Mouse (Mus musculus): ENCODE measurements around the gene C330007P06Rik.
"Not testable (repeated sequence)": the region's sequence is repeated elsewhere in the genome, so short reads cannot be mapped to it uniquely, and the experiment has no call there.

The C330007P06Rik gene

DNA sequence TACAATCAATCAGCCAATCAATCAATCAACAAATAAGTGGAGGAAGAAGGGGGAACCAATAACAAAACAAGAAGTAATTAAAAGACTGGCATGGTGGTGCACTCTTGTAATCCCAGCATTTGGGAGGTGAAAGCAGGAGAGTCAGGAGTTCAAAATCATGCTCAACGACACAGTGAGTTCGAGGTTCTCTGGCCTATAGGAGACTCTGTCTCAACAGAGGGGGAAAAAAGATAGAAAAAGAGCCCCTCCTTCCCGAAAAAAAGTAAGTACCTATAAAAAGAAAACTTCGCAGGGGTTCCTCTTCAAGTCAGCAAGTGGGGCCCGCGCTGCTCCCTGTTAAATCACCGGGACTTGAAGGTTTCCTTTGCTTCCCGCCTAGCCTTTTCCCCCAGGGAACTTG is at the start of gene C330007P06Rik, which contains the start of gene Ube2a:
C330007P06Rik (minus strand) TSS at position 347 of the 400 bp plus-strand sequence.
Ube2a (plus strand) TSS at position 136 of the 400 bp plus-strand sequence.
- no peak for DNase-seq (ENCODE audit: low spot score in 2 of 2)

DNA sequence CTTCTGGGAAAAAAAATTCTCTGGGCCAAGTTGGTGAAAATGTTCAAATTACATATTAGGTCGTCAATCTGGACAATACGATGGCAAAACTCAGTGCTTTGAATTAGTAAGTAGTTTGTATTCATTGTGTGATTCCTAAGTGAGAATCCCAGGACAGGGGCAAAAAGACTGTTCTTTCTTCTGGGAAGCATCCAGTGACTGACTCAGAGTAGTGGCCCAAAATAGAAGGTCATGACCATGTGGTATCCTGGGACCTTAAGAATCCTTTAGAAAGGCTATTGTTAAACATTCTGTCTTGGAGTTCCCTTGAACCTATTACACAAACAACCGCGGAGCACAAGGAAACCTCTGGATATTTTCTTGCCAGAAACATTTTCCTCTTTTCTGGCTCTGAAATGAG is 47.4 kb upstream of the C330007P06Rik start:
- no peak for DNase-seq (ENCODE audit: low spot score in 2 of 2)

DNA sequence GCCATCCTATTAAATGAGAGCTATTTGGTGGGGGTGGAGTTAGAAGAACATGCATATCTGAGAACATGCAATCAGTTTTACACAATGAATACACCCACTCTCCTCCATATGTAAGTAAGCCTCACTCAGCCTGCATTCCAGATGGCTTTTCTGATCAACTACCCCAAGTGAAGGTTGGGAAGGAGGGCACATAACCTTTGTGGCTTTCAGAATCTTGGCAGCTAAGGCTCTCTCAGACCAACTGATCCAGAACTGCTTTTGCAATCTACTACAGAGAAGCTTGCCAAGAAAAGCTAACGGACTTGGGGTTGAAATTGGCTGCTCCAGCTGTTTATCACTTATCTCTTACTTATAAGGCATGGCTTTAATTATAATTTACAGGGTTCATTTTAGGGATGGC is 43.8 kb upstream of the C330007P06Rik start:
- DNase-seq (ENCODE audit: low spot score in 2 of 2): no peak

DNA sequence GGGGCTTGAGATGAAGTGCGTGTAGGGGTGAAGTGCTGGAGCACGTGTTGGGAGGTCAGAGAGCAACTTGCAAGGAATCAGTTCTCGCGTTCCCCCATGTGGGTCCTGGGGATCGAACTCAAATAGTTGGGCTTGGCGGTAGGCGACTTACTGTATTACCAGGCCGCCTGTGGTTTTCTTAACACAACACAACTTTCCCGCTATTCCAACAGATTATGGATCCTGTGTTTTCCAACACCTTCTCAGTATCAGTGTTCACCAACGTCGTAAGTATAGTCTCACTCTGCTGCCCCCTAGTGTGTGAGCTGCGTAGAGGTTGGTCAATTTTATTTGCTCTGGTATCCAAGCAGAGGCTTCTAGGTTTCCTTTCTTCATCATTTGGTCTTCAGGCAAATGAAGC is 37.4 kb upstream of the C330007P06Rik start:
- DNase-seq (ENCODE audit: low spot score in 2 of 2): peak; percentile 37 to 58

DNA sequence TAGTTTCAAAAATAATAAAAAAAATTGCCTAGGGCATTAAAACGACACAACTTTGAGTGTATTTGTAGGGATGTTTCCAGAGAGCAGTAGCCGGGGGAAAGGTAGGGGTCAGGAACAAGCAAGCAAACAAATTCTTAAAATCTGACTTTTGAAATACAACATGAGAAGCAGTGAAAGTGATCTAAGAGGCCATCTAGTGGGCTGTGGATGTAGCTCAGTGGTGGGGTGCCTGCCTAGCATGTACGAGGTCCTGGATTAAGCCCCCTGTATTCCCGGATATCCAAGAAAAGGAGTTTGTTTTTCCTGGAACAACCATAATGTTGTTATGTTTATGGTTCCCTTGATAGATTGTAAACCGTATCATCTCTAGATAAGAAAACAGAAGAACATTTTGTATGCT is 32.6 kb upstream of the C330007P06Rik start:
- no peak for DNase-seq (ENCODE audit: low spot score in 2 of 2)

DNA sequence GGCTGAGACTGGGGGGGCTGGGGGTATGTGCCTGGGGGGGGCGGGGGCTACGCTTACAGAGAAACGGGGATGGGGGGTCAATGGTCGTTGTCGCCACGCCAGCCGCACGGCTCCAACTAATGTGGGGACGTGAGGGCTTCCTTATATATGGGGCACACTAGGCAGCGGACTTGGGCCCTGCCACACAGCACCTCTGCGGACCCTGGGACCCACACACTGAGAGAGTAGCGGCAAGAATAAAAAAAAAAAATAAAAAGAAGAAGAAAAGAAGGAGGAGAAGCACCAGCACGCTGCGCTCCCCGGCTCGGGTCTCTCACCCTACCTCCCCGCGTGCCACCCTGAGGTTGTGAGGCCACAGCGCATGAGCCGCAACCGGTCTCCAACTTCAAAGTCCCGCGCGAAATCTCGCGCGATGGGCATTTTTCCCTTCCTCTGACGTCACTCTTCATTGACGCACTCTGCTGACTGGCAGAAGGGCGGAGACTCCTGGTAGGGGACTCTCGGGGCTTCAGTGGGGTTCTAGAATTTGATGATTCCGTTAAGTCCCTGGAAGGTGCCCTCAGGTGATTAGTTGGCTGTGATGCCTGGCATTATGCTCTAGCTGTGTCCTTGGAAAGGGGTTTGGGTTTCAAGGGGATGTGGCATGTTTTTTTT is 29.3 kb upstream of the C330007P06Rik start:
- DNase-seq (ENCODE audit: low spot score in 2 of 2): peak; percentile 96

DNA sequence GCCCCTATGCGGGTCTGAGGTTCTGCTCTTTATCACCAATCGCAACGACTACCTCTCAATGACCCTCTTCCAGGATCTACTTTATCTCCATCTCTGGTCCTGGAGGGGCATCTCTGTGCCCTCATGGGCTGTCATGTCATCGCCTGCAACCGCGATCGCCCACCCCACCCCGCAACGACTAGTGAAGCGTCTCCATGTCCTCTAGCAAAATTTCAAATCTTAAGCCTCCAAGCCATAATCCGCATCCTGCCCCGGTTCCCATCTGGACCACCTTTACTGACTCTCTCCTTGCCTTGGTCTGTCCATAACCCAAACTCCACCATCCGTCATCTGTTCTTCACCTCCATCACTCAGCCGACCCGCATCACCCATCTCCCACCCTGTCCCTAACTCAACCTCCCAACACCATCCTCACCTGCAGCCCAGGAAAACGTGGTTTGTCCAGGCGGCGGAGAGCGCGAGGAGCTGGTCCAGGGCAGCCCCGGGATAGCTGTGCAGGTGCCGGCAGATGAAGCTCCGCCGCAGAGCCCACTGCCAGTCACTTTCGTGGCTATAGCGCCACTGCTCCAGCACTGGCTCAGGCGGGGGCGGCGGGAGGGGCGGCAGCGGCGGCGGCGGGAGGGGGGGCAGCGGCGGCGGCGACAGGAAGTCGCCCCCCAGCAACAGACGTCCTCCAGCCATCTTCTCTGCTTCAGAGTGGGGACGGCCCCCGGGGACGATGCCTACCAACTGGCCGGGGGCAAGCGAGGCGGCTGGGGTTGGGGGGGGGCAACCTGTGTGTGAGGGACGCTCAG is 28.6 kb upstream of the C330007P06Rik start, which contains the start of gene Nkrf:
Nkrf (minus strand) TSS at position 579 of the 794 bp plus-strand sequence.
- DNase-seq (ENCODE audit: low spot score in 2 of 2): peak; percentile 59 to 67

DNA sequence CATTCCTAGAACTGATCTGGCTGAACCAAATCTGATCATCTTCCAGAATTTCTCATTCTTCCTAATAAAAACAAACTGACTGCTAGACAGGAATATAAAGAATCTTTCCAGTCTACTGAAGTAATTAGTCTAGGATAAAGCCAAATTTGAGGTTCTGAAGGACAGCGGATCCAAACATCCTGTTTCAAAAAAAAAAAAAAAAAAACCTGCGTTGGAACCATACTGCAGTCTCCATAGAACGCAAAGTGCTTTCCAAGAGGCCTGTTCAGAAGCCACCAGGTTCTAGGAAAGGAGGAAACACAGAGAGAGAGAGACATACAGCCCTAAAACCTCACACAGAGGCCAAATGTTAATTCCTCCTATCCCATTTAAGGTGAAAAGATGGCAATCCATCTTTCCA is 27.7 kb upstream of the C330007P06Rik start:
- DNase-seq (ENCODE audit: low spot score in 2 of 2): no peak

DNA sequence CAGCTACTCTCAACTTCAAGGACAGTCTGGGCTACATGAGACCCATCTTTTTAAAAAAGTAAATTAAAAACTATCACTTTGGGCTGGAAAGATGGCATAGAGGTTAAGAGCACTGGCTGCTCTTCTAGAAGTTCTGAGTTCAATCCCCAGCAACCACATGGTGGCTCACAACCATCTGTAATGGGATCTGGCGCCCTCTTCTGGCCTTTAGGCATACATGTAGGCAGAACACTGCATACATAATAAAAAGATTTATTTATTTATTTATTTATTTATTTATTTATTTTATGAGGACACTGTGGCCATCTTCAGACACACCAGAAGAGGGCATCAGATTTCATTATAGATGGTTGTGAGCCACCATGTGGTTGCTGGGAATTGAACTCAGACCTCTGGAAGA is 25.0 kb upstream of the C330007P06Rik start:
- not testable (repeated sequence) for DNase-seq (ENCODE audit: low spot score in 2 of 2)

DNA sequence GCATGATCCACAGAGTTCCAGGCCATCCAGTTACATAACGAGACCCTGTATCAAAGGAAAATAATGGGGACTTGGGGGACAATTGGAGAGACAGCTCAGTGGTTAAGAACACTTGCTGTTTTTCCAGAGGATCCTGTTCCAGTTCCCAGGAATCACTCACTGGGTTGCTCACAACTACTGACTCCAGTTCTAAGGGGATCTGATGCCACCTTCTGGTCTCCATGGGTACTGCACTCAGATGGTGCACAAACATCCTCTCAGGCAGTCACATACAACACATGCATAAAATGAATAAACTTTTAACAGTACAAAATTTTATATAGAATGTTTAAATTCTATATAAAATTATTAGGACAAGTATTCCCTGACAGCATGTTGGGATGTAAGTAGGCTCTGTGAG is 10.8 kb upstream of the C330007P06Rik start:
- DNase-seq (ENCODE audit: low spot score in 2 of 2): no peak

DNA sequence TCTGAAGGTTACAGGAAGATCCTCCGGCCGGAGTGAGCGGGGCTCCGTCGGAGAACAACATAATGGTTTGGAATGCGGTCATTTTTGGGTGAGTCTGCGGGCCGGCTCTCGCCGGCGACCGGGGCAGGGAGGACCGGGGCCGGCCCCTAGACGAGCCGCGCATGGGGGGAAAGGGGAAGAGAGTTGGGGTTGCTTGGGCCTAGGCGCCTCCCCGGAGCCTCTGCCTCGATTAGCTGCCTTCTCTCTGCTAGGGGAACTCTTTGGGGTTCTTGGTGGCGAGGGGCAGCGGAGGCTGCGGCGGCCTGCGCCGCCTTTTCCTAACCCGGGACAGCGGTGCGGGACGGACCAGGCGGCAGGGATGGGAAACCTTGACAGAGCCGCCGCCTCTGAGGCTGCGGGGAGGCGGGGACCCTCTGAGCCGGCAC is 805 bp upstream of the C330007P06Rik start:
- no peak for DNase-seq (ENCODE audit: low spot score in 2 of 2)

DNA sequence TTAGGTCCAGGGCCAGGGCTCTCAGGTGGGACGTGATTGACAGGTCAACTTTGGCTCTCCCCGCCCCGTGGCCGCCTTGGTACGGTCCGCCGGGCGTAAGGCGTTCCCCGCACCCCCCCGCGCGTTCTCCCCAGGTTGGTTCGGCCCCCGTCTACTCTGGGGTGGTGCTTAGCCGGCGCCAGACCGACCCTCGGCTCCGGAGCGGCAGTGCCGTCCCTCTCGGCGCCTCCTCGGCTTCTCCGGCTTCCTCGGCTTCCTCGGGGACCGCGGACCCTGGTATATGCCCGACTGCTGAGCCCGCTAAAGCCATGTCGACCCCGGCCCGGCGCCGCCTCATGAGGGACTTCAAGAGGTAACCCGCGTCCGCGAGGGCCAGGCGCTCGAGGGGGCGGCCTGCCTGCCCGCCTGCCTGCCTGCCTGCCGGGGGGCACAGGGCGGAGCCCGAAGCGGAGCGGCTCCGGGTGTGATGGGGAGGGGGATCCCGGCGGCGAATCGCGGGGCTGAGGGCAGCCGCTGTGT is 326 bp upstream of the C330007P06Rik start:
- peak; percentile 86 to 89 for DNase-seq (ENCODE audit: low spot score in 2 of 2)

DNA sequence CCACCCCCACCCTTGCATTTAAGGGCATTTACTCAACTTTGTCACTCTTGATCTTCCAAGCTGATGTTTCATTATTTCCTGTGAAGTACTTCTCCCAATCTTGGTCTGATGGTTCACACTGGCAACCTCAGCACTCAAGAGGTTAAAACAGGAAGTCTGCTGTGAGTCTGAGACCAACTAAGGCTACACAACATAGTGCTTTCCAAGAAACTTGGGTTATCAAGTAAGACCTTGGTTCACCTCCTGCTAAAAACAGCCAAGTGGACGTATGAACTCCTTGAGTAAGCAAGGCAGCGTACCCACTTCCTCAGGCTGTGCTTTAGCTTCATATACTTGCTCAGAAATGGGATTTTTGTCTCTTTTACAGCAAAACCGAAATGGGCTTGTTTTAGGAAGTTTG is 3.5 kb downstream of the C330007P06Rik start:
- no peak for DNase-seq (ENCODE audit: low spot score in 2 of 2)

DNA sequence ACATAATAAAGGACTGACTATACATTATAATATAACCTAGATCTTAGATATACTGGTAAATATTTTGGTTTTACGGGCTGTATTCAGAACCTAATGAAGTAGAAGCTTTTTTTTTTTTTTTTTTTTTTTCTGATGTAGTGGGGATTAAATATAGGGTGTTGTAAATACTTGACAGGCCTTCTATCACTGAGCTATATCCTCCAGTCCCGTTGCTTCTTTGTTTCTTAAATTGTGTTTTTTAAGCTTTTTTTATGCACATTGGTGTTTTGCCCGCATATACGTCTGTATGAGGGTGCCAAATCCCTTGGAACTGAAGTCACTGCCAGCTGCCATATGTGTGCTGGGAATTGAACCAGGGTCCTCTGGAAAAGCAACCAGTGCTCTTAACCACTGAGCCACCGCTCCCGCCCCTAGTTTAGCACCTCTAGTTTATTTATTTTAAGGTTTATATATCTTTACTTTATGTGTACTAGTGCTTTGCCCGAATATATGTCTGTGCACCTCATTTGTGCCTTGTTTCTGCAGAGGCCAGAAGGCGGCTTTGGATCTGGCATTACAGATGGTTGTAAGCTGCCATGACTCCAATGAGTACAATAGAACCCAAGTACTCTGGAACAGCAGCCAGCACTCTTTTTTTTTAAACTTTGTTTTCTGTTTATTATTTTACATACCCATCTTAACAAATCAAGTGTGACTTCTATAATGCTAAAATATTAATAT is 9.1 kb downstream of the C330007P06Rik start:
- DNase-seq (ENCODE audit: low spot score in 2 of 2): no peak

DNA sequence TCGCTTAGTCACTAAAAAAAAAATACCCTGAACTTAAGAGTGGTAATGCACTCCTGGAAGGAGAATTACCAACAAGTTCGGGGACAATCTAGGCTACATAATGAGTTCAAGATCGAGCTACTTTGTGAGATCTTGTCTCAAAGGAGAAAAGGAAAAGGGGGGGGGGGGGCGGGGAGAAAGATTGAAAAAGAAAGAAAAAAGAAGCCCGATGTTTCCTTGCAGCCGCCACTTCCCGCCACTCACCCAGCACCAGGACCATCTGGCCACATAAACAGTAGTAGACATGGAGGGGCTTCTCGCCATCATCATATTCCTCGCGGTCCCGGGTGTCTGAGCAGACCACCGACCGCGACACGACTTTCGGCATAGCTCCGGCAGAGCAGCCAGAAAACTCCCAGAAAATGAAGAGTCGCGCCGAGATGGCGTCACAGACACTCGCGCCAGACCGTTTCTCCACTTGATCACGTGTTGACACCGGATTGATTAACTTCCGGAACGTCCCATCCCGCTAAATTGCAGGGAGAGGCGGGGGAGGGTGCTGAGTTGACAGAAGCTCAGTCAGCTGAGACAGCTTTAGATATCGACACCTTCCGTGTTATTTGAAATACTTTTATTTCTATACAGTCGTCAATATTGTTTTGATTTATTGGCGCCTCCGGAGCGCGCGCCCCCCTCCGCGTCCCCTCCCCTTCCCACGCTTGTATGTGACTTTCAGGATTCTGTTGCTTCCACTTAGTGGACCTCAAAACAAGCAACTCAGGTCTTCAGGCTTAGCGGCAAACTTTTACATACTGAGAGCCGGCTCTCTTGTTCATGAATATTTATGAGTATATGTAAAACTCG is 9.9 kb downstream of the C330007P06Rik start:
- DNase-seq (ENCODE audit: low spot score in 2 of 2): peak; percentile 88 to 91

DNA sequence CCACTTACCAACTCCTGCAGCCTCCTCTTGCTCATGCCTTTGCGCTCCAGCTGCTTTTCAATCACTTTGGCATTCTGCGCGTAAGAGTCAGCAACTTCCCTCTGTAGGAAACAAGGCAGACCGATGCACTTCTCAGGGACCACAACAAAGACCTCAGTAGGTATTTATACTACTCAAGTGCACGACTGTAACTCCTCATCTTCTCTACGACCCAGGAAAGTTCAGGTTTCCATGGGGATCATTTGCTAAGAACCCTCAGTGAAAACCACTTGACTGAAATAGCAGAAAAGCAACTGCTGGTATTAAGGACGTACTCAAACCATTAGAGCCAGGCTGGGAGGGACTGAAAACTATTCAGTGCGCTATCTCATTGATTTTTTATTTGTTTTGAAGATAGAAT is 21.3 kb downstream of the C330007P06Rik start:
- no peak for DNase-seq (ENCODE audit: low spot score in 2 of 2)

DNA sequence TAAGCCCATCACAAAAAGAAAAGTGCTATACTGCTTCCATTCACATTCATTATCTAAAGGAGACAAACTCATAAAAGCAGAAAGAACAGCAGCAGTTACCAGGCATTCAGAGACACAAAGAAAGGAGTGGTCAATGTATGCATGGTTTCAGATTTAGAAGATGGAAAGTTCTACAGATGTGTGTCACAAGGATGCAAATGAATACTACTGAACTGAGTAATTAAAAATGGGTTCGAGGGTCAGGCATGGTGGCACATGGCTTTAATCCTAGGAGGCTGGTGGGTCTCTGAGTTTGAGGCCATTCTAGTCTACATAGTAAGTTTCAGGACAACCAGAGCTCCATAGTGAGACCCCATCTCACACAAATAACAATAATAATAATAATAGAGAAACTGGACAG is 26.8 kb downstream of the C330007P06Rik start:
- no peak for DNase-seq (ENCODE audit: low spot score in 2 of 2)

DNA sequence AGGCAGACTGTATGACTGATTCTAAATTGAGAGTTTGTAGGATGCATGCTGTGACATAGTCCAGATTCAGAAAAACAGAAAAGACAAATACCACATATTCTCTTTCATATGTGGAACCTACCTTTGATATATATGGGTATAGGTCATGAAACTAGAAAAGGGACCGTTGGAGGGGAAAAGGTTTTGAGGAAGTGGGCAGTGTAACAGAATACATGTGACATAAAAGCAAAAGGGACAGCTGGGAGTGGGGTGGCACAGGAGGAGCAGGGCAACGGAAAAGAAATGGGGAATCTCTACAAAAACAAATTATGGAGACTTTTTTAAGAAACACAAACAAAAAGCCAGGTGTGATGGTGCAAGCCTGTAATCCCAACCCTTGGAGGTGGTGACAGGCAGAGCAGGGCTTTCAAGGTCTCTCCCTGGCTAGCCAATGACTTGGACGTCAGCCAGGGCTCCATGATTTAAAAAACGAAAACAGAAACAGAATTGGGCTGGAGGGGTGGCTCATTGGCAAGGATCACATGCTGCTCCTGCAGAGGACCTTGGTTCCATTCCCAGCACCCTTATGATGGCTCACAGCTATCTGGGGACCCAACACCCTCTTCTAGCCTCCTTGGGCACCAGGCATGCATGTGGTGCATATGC is 30.4 kb downstream of the C330007P06Rik start:
- no peak for DNase-seq (ENCODE audit: low spot score in 2 of 2)

DNA sequence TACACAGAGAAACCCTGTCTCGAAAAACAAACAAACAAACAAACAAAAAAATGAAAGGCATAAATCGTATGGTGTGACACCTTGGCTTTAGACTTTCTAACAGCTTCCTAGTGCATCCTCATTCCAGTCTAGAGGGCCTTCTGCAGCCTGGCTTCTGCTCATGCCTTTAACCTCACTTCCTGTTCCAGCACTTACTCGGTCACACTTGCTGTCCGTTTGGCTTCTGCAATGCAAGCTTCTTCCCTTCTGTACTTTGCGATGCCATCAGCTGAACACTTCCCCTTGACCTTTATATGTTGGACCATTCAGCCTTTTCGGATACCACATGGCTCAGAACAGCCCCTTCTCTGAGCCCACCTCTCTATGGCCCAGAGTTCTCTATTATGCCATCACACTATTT is 32.2 kb downstream of the C330007P06Rik start:
- DNase-seq (ENCODE audit: low spot score in 2 of 2): no peak

DNA sequence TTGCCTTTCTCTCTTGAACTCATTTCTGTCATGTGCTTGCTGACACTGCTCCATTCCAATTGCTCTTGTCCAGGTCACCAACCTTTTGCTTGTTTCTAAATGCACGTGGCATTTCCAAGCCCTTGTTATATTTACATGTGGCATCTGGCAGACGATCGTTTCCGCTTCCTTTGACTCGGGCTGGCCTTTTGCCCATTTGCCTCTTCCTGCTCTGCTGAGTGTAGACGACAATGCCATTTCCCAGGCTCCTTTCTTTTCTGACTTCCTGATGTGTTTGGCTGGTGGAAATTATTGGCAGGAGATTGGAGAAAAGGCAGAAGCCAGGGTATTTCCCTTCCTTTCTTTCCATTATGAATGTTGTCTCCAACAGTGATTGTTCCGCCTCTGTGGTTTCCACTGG is 34.5 kb downstream of the C330007P06Rik start:
- DNase-seq (ENCODE audit: low spot score in 2 of 2): peak; percentile 28 to 36

All from right cerebral cortex, postnatal 10 days (tissue).